Mouse (Mus musculus) stomach, postnatal 0 days (tissue): ENCODE measurements around the gene Atp1b1. TPM values are rescaled to one million over a fixed set of nuclear protein-coding genes. Genes with fewer than 3 reads are reported as not detected.

Experiments
- ATAC-seq: fragments of 200-750 bp; cut with Nextera tagmentation; 2 replicates; pipeline ENCODE4 v1.8.0; 2017; ENCODE audit not compliant: low FRiP score, low TSS enrichment
- DNase-seq: peaks from one replicate; pipeline ENCODE4 v3.0.0-alpha.2; 2016; ENCODE audit warnings: low spot score
- H3K27ac ChIP-seq: fragments of 300-500 bp; sonication (generic); replicated peaks from 2 replicates; pipeline ENCODE4 v1.5.1; 2014; ENCODE audit warnings: mild to moderate bottlenecking, control low read depth
- H3K27me3 ChIP-seq: fragments of 300-500 bp; sonication (generic); 2 replicates; pipeline ENCODE4 v1.6.1; 2014; ENCODE audit warnings: low read length; ENCODE audit not compliant: control insufficient read depth, insufficient read depth
- H3K36me3 ChIP-seq: fragments of 300-500 bp; sonication (generic); 2 replicates; pipeline ENCODE4 v1.6.1; 2014; ENCODE audit warnings: low read length, mixed read lengths; ENCODE audit not compliant: control insufficient read depth, insufficient read depth
- H3K4me1 ChIP-seq: fragments of 300-500 bp; sonication (generic); replicated peaks from 2 replicates; pipeline ENCODE4 v1.6.1; 2014; ENCODE audit warnings: antibody characterized with exemption; ENCODE audit not compliant: control insufficient read depth, insufficient read depth
- H3K4me2 ChIP-seq: fragments of 300-500 bp; sonication (generic); replicated peaks from 2 replicates; pipeline ENCODE4 v1.6.1; 2014; ENCODE audit warnings: low read depth, mild to moderate bottlenecking, control low read depth, moderate library complexity
- H3K4me3 ChIP-seq: fragments of 300-500 bp; sonication (generic); 2 replicates; pipeline ENCODE4 v1.5.1; 2014; ENCODE audit warnings: low read depth, low read length, control low read depth
- H3K9ac ChIP-seq: fragments of 300-500 bp; sonication (generic); 2 replicates; pipeline ENCODE4 v1.6.1; 2014; ENCODE audit warnings: mild to moderate bottlenecking, low read length, control low read depth, mixed read lengths
- H3K9me3 ChIP-seq: fragments of 300-500 bp; sonication (generic); 2 replicates; pipeline ENCODE4 v1.6.1; 2016; ENCODE audit warnings: low read length; ENCODE audit not compliant: control insufficient read depth
- CTCF ChIP-seq: IDR thresholded peaks from 2 replicates; pipeline ENCODE4 v1.5.1; 2016; ENCODE audit warnings: antibody characterized with exemption, low read depth, mild to moderate bottlenecking, moderate library complexity
- EP300 ChIP-seq: optimal IDR thresholded peaks from 2 replicates; pipeline ENCODE3; 2016; ENCODE audit warnings: antibody characterized with exemption
- WGBS: fragments of 180-500 bp; shearing (Covaris S2); extraction: QIAGEN DNeasy Blood & Tissue Kit; methylation state at CpG from one replicate; pipeline ENCODE4 v1.1.7; 2014; 5-methylcytosine and 5-hydroxymethylcytosine counted together
- polyA plus RNA-seq: library from polyadenylated mRNA; unstranded; fragments of >200 nt; fragmentation: Nextera tagmentation; extraction: Ambion mirVana; gene quantifications from 2 replicates; pipeline ENCODE4 v1.2.1, GENCODE M21; 2015

Gene Atp1b1
- polyA plus RNA-seq, 1 experiment from 2014 or later: 213 TPM

DNA sequence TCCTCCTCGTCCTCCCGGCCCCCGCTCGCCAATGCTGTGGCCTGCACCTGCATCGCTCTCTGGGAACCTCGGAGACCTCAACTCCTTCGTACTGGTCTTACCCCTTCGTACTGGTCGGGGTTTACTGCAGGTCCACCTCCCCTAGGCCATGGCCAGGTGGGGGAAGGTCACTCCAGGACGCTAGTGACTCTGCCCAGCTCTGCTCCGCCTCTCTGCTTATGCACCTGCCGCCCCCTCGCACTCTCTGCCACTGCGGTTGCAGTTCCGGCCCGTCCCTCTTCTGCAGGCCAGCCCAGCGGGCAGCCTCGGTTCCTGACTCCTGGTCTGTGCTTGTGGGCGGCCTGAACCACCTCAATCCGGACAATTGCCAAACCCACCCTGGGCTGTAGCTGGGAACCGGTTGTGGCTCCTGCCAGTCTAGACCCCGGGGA is 481 bp upstream of the Atp1b1 start:
- 6% methylated on average over 22 of the region's 22 CpGs for WGBS
- ATAC-seq (peak; percentile 89), DNase-seq (peak; percentile 93)
- Histone ChIP-seq H3K9ac (peak overlapping the region; percentile 56), H3K27me3 (no peaks in the 10 kb centered on the region), H3K27ac (peak overlapping the region; percentile 96), H3K4me1 (peaks cover 7% of the 10 kb centered on the region), H3K9me3 (no peaks in the 10 kb centered on the region), H3K4me3 (peak overlapping the region; percentile 80), H3K36me3 (no peaks in the 10 kb centered on the region), H3K4me2 (peak overlapping the region; percentile 69)
- no peak for TF ChIP-seq EP300
- TF ChIP-seq CTCF: no peak

DNA sequence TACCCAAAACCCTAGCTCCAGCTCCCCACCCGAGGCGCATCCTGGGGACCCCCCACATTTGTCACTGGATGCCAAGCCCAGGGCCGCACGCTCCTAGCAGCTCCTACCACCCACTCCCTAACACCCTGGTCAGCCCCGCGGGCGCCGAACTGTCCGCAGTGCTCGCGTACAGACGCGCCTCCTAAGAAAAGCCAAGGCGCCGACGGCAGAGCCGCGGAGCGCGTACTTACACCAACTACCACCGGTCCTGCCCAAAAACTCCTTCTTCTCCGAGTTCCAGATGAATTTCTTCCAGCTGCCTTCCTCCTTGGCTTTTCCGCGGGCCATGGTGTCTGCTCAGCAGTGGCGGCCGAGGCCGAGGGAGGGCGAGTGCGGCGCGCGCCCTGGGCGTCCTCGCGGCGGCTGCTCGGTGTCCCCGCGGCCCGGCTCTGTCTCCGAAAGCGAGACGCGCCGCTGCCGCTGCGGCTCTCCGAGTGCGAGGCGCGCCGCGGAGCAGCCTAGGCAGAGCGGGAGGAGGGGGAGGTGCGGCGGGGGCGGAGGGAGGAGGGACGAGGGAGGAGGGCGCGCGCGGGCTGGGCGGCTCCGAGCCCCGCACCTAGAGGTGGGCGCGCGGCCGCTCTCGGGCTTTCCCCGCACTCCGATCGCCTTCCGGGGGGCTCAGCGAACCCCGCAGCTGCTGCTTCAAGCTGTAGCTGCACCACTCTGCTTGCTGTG is 467 bp downstream of the Atp1b1 start:
- peak overlapping the region; percentile 80 for H3K4me3 ChIP-seq
- H3K36me3 ChIP-seq: no peaks in the 10 kb centered on the region
- H3K9ac ChIP-seq: peak overlapping the region; percentile 92
- H3K27ac ChIP-seq: peak overlapping the region; percentile 96
- H3K9me3 ChIP-seq: no peaks in the 10 kb centered on the region
- no peaks in the 10 kb centered on the region for H3K27me3 ChIP-seq
- 0% methylated on average over 41 of the region's 76 CpGs for WGBS
- ATAC-seq (peak; percentile 35), DNase-seq (no peak)
- no peak for TF ChIP-seq EP300
- TF ChIP-seq CTCF: no peak
- H3K4me2 ChIP-seq: peak overlapping the region; percentile 69
- peaks cover 7% of the 10 kb centered on the region for H3K4me1 ChIP-seq

DNA sequence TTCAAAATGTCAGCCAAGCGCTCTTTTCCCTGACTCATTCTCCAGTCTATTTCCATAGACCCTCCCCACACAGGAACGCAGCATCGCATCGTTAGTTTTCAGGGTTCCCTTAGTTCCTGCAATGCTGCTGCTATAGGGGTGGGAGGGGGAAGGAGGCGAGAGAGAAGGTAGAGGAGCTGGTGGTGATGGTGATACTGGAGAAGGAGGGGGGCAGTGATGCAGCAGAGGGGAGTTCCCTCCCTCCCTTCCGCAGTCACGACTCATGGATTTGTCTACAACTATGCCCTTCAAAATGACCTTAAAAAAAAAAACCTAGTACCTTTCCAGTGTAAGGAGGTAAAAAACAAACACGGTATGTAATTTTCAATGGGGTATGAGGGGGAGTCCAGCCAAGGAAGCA is 1.4 kb downstream of the Atp1b1 start:
- peak overlapping the region; percentile 96 for H3K27ac ChIP-seq
- H3K4me2 ChIP-seq: peak overlapping the region; percentile 69
- 9% methylated on average over 7 of the region's 8 CpGs for WGBS
- no peaks in the 10 kb centered on the region for H3K9me3 ChIP-seq
- no peaks in the 10 kb centered on the region for H3K27me3 ChIP-seq
- H3K9ac ChIP-seq: peak overlapping the region; percentile 92
- H3K4me3 ChIP-seq: peak overlapping the region; percentile 80
- ATAC-seq (no peak), DNase-seq (no peak)
- TF ChIP-seq EP300 (no peak), CTCF (no peak)
- no peaks in the 10 kb centered on the region for H3K36me3 ChIP-seq
- peaks cover 5% of the 10 kb centered on the region; the same call in 1 of the 2 replicates for H3K4me1 ChIP-seq

DNA sequence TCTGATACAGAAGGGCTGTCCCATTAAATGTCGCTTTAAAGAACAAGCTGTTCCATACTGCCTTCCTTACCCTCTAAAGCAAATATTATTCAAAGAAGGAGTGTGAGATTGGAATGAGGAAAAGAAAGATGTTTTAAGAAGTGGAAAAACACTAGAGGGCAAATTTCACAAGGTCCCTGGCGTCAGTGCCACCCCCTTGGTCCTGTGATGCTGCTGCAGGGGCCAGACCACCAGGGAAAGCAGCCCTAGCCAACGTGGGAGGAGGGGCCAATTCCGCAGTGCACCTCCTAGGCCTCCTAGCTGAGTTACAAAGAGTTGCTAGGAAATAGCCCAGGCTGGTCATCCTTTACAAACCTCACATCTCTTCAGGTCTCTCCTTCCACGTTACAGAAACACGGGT is 2.1 kb downstream of the Atp1b1 start:
- ATAC-seq (peak; percentile 16; the same call in 1 of the 2 replicates), DNase-seq (peak; percentile 82)
- Histone ChIP-seq H3K36me3 (peaks cover under 1% of the 10 kb centered on the region; the same call in 1 of the 2 replicates), H3K9me3 (no peaks in the 10 kb centered on the region), H3K4me3 (peak overlapping the region; percentile 80), H3K4me1 (no peaks in the 10 kb centered on the region; the same call in 1 of the 2 replicates), H3K4me2 (peak overlapping the region; percentile 69), H3K27ac (peak overlapping the region; percentile 96), H3K9ac (peak overlapping the region; percentile 92), H3K27me3 (no peaks in the 10 kb centered on the region)
- 29% methylated on average over 6 of the region's 6 CpGs for WGBS
- TF ChIP-seq CTCF (no peak), EP300 (no peak)

DNA sequence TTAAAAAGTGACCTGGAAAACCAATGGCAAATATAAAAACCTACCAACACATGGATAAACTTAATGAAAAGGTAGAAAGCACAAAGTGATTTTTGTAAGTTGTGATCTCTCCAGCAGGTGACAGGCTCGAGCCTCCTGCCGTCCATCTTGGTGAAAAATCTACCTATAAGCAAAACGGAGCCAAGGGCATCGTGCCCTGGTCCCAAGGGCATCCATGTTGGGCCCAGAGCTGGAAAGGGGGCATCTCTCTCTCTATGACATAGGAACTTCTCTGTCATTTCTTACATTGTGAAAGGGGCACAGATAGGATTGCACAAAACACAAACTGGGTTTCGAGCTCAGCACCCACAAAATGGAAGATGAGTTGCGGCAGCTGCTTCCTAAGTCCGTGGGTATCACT is 2.5 kb downstream of the Atp1b1 start:
- DNase-seq (peak; percentile 67), ATAC-seq (no peak)
- Histone ChIP-seq H3K4me1 (no peaks in the 10 kb centered on the region), H3K4me3 (peak overlapping the region; percentile 80), H3K27me3 (no peaks in the 10 kb centered on the region), H3K9ac (peak overlapping the region; percentile 92), H3K4me2 (peak overlapping the region; percentile 69), H3K9me3 (no peaks in the 10 kb centered on the region), H3K27ac (peak overlapping the region; percentile 96), H3K36me3 (peaks cover 4% of the 10 kb centered on the region; the same call in 1 of the 2 replicates)
- WGBS: 46% methylated on average over 7 of the region's 7 CpGs
- TF ChIP-seq EP300 (no peak), CTCF (peak; percentile 73)

DNA sequence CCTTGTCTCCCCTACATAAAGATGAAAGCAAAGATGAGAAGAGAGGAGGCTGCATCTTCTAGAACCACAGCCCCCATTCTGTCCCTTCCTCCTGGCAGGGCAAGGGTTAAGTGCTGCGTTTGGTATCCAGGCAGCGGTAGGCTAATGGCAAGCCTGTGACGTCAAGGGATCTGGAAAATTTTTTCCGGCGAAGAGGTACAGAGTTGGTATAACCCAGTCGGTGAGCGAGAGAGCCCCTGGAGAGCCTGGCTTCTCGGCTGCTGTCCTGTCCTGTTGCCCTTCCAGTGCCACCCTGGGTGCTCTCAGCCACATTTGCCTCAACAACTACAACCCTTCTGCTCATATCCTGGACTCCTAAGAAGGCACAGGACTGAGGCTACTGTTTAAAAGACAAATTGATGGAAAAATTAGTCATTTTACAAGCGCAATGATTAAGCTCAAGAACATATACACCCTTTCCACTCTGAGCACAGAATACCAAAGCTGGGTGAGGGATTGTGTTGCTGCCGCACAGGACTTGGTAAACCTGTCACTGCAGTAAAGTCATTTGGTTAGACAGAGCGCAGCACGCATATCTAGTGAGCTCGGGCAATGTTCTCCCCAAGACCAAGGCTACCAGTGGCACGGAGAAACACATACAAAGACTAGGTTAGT is 3.3 kb downstream of the Atp1b1 start:
- Histone ChIP-seq H3K9ac (peak overlapping the region; percentile 52), H3K27ac (peak overlapping the region; percentile 81), H3K27me3 (no peaks in the 10 kb centered on the region), H3K9me3 (no peaks in the 10 kb centered on the region), H3K36me3 (peaks cover 4% of the 10 kb centered on the region; the same call in 1 of the 2 replicates), H3K4me1 (no peaks in the 10 kb centered on the region), H3K4me3 (peak overlapping the region; percentile 37), H3K4me2 (peak overlapping the region; percentile 69)
- DNase-seq (peak; percentile 77), ATAC-seq (no peak)
- 23% methylated on average over 14 of the region's 14 CpGs for WGBS
- TF ChIP-seq EP300: no peak
- no peak for TF ChIP-seq CTCF
